Mouse (Mus musculus) stomach, postnatal 0 days (tissue): Measurements from ENCODE around the gene Shc1.

Experiments
- CTCF ChIP-seq: IDR thresholded peaks from 2 replicates; pipeline ENCODE4 v1.5.1; 2016; ENCODE audit warnings: antibody characterized with exemption, low read depth, mild to moderate bottlenecking, moderate library complexity
- EP300 ChIP-seq: optimal IDR thresholded peaks from 2 replicates; pipeline ENCODE3; 2016; ENCODE audit warnings: antibody characterized with exemption

DNA sequence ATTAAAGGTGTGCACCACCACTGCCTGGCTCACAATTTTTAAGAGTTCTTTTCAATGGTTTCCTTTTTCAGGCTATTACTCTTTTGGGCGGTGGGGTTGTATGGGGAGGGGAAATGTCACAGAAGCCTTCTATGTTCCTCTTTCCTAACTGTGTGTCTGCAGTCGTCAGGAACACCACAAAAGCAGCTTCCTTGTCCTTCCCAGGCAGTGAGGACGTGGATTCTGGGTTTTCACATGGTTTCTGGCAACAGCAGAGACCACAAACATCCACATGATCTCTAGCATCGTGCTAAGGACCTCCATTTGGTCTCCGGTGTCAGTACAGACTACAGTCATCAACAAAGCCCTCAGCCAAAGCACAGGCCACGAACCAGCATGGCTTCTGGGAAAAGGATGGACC is 55.6 kb downstream of the Shc1 start:
- TF ChIP-seq CTCF (no peak), EP300 (no peak)
